Mouse (Mus musculus) common myeloid progenitor, adult 5-6 weeks (primary cell): Measurements from ENCODE around the gene Tmod2. TPM values are rescaled to one million over a fixed set of nuclear protein-coding genes. Genes with fewer than 3 reads are reported as not detected.

ENCODE experiments used
- total RNA-seq: library from RNA; stranded (forward); fragments of 200-1000, 187-1606 nt; gene quantifications from 2 replicates; pipeline ENCODE4 v1.2.3, GENCODE M21; 2017

The Tmod2 gene
- total RNA-seq, 1 experiment from 2014 or later, result not detected

Other genes starting within 250 kb of the Tmod2 start
- 55.3 and 76.2 TPM in 2 replicates for gene Mapk6, start 201.3 kb downstream of the Tmod2 start, total RNA-seq
- gene Leo1, start 169.8 kb downstream of the Tmod2 start, total RNA-seq, result 52.9 and 59.2 TPM in 2 replicates
- 73.1 and 81.4 TPM in 2 replicates for gene Tmod3, start 51.7 kb downstream of the Tmod2 start, total RNA-seq
- gene Lysmd2, start 14.4 kb upstream of the Tmod2 start, total RNA-seq, result 2.4 and 3.1 TPM in 2 replicates
- gene Scg3, start 72.7 kb upstream of the Tmod2 start, total RNA-seq, result not detected in 2 replicates
- not detected in 2 replicates for gene Bmp5, start 164.0 kb upstream of the Tmod2 start, total RNA-seq